Mouse (Mus musculus) common myeloid progenitor, adult 5-6 weeks (primary cell): ENCODE results near the gene Mpdu1. TPM values are rescaled to one million over a fixed set of nuclear protein-coding genes. Genes with fewer than 3 reads are reported as not detected.

Source experiments
- ATAC-seq: replicated peaks from 2 replicates; pipeline ENCODE4 v1.8.0; 2016; ENCODE audit warnings: low read depth, mild to moderate bottlenecking, moderate TSS enrichment, inconsistent platforms; ENCODE audit not compliant: poor library complexity, severe bottlenecking
- total RNA-seq: library from RNA; stranded (forward); fragments of 200-1000, 187-1606 nt; gene quantifications from 2 replicates; pipeline ENCODE4 v1.2.3, GENCODE M21; 2017

Gene Mpdu1
- total RNA-seq, 1 experiment from 2014 or later = 51.8 TPM

GRCm38 (mm10) chr11:69665961-69666664 is 3.7 kb upstream of the Mpdu1 start, which contains the start of gene Cd68:
Gene Cd68, minus strand, starts transcription at chr11:69666153.
- ATAC-seq = peak; percentile 36

GRCm38 (mm10) chr11:69665457-69665960 is 3.1 kb upstream of the Mpdu1 start:
- no peak for ATAC-seq

GRCm38 (mm10) chr11:69664841-69665240 is 2.4 kb upstream of the Mpdu1 start:
- no peak for ATAC-seq

GRCm38 (mm10) chr11:69663795-69664194 is 1.4 kb upstream of the Mpdu1 start:
- ATAC-seq = no peak

- no peak for ATAC-seq
These were observed 677 bp upstream of the Mpdu1 start for GRCm38 (mm10) chr11:69662967-69663671.

GRCm38 (mm10) chr11:69661221-69661881 is 1.1 kb downstream of the Mpdu1 start:
- ATAC-seq = no peak

- ATAC-seq = no peak
These were observed 5.0 kb downstream of the Mpdu1 start for GRCm38 (mm10) chr11:69657462-69657881.

- ATAC-seq = peak; percentile 38; the same call in 1 of the 2 replicates
These were observed 5.6 kb downstream of the Mpdu1 start for GRCm38 (mm10) chr11:69656617-69657461.

GRCm38 (mm10) chr11:69656065-69656455 is 6.4 kb downstream of the Mpdu1 start:
- no peak for ATAC-seq

GRCm38 (mm10) chr11:69655264-69656064 is 7.0 kb downstream of the Mpdu1 start, which contains the start of gene Sox15:
Gene Sox15, plus strand, starts transcription at chr11:69655314.
- ATAC-seq = peak; percentile 58

GRCm38 (mm10) chr11:69654760-69655159 is 7.7 kb downstream of the Mpdu1 start:
- no peak for ATAC-seq

GRCm38 (mm10) chr11:69653399-69653798 is 9.0 kb downstream of the Mpdu1 start:
- no peak for ATAC-seq

- ATAC-seq = no peak
These were observed 16.6 kb downstream of the Mpdu1 start for GRCm38 (mm10) chr11:69645860-69646259.

GRCm38 (mm10) chr11:69635471-69635870 is 27.0 kb downstream of the Mpdu1 start:
- ATAC-seq = no peak

- ATAC-seq = no peak
These were observed 29.1 kb downstream of the Mpdu1 start for GRCm38 (mm10) chr11:69633128-69633866.

GRCm38 (mm10) chr11:69632284-69633089 is 30.0 kb downstream of the Mpdu1 start, which contains the start of gene Fxr2:
Gene Fxr2, plus strand, starts transcription at chr11:69632990.
- ATAC-seq = peak; percentile 96

GRCm38 (mm10) chr11:69629802-69630201 is 32.6 kb downstream of the Mpdu1 start:
- no peak for ATAC-seq
